Mouse (Mus musculus) MEL (cell line): ENCODE results near the gene Prkag3.

Experiments
- E2F4 ChIP-seq: IDR thresholded peaks from 2 replicates; pipeline ENCODE4 v1.6.1; 2011; ENCODE audit warnings: low read depth, low read length, improper control_type of control experiment, borderline replicate concordance
- EP300 ChIP-seq, 2 experiments: IDR thresholded peaks; 2 replicates each; pipeline ENCODE4 v1.6.1; 2011; ENCODE audit warnings: improper control_type of control experiment in 2 of 2, low read length in 2 of 2, low read depth in 1 of 2, mild to moderate bottlenecking in 1 of 2
- NRF1 ChIP-seq: IDR thresholded peaks from 2 replicates; pipeline ENCODE4 v1.6.1; 2014; ENCODE audit warnings: low read depth, mild to moderate bottlenecking, inconsistent platforms, low read length, improper control_type of control experiment, moderate library complexity; ENCODE audit not compliant: poor library complexity, insufficient read depth, severe bottlenecking
- POLR2A ChIP-seq, 2 experiments: IDR thresholded peaks; 2 replicates each; pipeline ENCODE4 v1.6.1; 2011 to 2012; ENCODE audit warnings: low read length in 2 of 2, mild to moderate bottlenecking in 2 of 2, control low read depth in 1 of 2, improper control_type of control experiment in 1 of 2, low read depth in 1 of 2, moderate library complexity in 1 of 2; ENCODE audit not compliant: control insufficient read depth in 1 of 2, insufficient read depth in 1 of 2, poor library complexity in 1 of 2
- RAD21 ChIP-seq: IDR thresholded peaks from 2 replicates; pipeline ENCODE4 v1.6.1; 2011; ENCODE audit warnings: mild to moderate bottlenecking, low read depth, low read length, improper control_type of control experiment
- TAL1 ChIP-seq: IDR thresholded peaks from 2 replicates; pipeline ENCODE4 v1.6.1; 2012; ENCODE audit warnings: mild to moderate bottlenecking, inconsistent platforms, low read length, moderate library complexity, mixed read lengths
- TCF12 ChIP-seq: IDR thresholded peaks from 2 replicates; pipeline ENCODE4 v1.6.1; 2014; ENCODE audit warnings: low read depth, mild to moderate bottlenecking, inconsistent platforms, low read length, improper control_type of control experiment, moderate library complexity
- USF1 ChIP-seq: IDR thresholded peaks from 2 replicates; pipeline ENCODE4 v1.6.1; 2014; ENCODE audit warnings: low read depth, mild to moderate bottlenecking, inconsistent platforms, low read length, improper control_type of control experiment, moderate library complexity
- ZC3H11A ChIP-seq: IDR thresholded peaks from 2 replicates; pipeline ENCODE4 v1.6.1; 2012; ENCODE audit warnings: low read depth, mild to moderate bottlenecking, inconsistent platforms, low read length, improper control_type of control experiment
- ZNF384 ChIP-seq: IDR thresholded peaks from 2 replicates; pipeline ENCODE4 v1.6.1; 2012; ENCODE audit warnings: low read depth, mild to moderate bottlenecking, inconsistent platforms, low read length, improper control_type of control experiment

GRCm38 (mm10) chr1:74728446-74728845 lies 20.6 kb downstream of the Prkag3 start:
- TF ChIP-seq ZC3H11A: no peak
- TF ChIP-seq ZNF384: no peak
- no peak for TF ChIP-seq POLR2A (IDR thresholded peaks at IDR 0.05; ENCODE audit: control insufficient read depth in 1 of 2, insufficient read depth in 1 of 2, low read depth in 1 of 2, low read length in 2 of 2, poor library complexity in 1 of 2)
- no peak for TF ChIP-seq USF1
- no peak for TF ChIP-seq NRF1
- no peak for TF ChIP-seq TCF12
- TF ChIP-seq TAL1: no peak
- TF ChIP-seq EP300 (IDR thresholded peaks at IDR 0.05; ENCODE audit: low read depth in 1 of 2, low read length in 2 of 2): no peak
- no peak for TF ChIP-seq E2F4
- TF ChIP-seq RAD21: no peak
